Mouse (Mus musculus): ENCODE measurements around the gene Spaca4. TPM values are rescaled to one million over a fixed set of nuclear protein-coding genes. Genes with fewer than 3 reads are reported as not detected.

Spaca4 gene
- total RNA-seq, 2 experiments from 2014 or later, result not detected

DNA sequence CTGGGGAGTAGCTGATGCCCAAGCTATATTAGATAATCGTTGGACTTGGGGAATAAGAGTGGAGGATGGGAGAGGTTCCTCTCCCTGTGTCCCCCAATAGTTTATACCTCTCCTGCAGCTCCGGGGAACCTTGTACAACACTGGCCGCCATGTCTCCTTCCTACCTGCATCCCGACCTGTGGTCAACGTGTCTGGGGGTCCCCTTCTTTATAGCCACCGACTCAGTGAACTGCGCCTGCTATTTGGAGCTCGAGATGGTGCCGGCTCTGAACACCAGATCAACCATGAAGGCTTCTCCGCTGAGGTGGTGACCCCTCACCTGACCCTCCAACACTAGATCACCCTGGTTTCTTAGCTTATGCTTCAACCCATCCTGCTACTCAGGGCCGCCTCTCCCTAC lies 23.3 kb downstream of the Spaca4 start:
- no peak for ATAC-seq (replicated peaks; ENCODE audit: low FRiP score, poor library complexity, severe bottlenecking)

DNA sequence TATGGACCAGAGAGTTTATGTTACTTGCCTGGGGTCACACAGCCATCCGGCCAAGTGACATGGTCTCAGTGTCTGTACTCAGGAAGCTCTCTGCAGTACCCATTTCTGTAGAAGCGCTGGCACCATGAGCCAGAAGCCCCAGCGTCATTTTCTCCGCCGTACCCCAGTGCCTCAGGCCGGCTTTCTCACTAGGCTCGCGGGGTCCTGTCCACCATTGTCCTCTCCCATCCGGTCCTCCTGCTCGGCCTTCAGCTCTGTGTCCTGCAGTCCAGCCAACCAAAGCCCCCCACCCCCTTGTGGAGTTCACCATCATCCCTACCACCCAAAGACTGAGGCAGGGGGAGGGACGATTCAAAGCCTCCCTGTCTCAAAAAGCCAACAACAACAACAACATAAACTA lies 24.0 kb downstream of the Spaca4 start:
- no peak for ATAC-seq (replicated peaks; ENCODE audit: low FRiP score, poor library complexity, severe bottlenecking)

DNA sequence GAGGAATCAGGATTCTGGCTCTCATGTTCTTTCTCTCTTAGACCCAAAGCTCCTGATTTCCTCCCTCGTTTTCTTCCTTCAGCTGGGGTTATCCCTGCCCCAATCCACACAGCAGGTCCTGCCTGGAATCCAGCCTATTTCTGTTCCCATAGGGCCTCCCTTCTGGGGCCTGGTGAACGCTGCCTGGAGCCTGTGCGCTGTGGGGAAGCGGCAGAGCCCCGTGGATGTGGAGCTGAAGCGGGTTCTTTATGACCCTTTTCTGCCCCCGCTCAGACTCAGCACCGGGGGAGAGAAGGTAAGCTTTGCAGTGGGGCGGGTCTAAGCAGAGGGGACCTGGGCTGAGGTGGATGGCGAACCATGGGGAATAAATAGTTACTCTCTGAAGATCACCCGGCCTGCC lies 24.5 kb downstream of the Spaca4 start:
- no peak for ATAC-seq (replicated peaks; ENCODE audit: low FRiP score, poor library complexity, severe bottlenecking)

DNA sequence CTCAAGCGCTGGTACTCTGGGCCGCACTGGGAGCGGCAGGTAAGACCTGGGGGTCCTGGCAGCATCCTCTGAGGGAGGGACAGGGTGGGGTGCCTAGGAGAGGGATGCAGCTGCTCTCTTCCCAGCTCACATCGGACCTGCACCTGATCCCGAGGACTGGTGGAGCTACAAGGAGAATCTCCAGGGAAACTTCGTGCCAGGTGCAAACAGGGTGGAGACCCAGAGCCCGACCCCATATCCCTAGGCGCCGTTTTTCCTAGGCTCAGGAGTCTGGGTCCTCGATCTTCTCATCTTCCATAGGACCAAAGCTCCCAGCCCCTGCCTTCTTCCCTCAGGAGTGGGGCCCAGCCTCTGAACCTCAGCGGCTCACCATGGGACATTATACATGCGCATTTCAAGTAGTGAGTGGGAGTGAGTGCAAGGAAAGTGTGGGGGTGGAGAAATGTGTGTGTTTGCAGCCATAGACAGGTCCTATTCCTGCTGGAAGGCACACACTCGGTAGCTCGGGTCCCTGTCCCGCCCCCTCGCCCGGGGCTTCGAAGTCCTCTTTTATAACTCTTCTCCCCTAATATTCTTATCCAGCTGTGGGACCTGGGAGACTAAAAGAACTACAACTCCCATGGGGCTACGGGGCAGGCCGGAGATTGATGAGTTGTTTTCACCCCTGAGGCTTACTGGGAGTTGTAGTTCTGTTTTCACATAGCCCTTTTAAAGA lies 25.2 kb downstream of the Spaca4 start:
- no peak for ATAC-seq (replicated peaks; ENCODE audit: low FRiP score, poor library complexity, severe bottlenecking)

DNA sequence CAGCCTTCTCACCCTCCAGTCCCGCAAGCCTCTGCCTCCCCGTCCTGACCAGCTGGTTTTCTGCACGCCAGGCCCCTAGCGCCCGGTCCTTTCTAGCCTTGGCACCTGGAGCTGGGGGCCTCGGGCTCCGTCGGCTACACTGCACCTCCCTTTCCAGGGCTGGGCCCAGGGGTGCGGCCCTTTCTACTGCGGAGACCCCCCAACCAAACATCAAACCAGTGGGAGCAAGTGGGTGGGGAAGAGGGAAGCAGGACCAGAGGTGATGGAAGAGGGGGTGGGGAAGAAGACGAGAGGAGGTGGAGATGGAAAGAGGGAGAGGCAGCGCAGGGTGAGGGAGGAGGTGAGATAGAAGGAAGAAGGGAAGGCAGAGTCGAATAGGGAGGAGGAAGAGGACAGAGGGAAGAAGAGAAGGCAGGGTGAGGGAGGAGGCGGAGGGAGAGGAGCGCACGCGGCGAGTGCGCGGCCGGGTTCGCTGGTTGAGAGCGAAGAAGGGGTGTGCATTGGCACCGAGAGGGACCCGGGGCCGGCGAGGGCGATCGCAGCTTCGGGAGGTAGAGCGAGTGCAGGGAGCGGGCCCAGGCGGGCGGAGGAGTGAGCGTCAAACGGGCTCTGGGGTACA lies 26.0 kb downstream of the Spaca4 start, which contains the start of gene Car11:
Gene Car11, plus strand, starts transcription at position 321 of the 619 bp plus-strand sequence.
- no peak for ATAC-seq (replicated peaks; ENCODE audit: low FRiP score, poor library complexity, severe bottlenecking)

DNA sequence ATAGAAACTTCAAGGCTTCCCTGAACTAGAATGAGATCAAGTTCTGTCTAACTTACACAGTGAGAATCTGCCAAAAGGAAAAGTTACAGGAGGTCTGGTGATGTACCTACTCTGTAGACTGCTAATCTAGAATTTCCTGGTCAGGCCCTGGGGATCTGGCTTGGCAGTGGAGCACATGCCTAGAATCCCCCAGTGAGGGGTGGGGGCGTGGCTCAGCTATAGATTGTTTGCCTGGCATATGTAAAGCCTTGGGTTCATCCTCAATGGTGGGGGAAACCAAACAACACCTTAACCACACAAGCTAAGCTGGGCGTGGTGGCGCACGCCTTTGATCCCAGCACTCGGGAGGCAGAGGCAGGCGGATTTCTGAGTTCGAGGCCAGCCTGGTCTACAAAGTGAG lies 27.7 kb downstream of the Spaca4 start:
- ATAC-seq (replicated peaks; ENCODE audit: low FRiP score, poor library complexity, severe bottlenecking), result no peak

DNA sequence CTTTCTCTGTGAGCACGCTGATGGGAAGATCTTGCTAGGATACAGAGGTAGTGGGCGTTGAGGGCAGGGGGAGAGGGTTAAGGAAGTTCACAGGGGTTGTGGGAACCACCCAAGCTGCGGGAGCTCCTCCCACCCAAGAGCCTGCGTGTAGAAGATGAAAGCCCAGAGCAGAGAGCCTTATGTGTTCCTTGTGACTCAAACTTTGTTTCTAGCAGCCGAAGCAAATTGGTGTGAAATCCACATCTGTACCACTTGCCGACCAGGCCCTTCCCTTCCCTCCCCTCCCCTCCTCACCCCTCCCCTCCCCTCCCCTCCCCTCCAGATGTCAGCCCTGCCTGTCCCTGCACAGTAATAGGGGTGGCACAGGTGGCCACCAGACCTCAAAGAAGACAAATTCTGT lies 30.5 kb downstream of the Spaca4 start:
- no peak for ATAC-seq (replicated peaks; ENCODE audit: low FRiP score, poor library complexity, severe bottlenecking)

DNA sequence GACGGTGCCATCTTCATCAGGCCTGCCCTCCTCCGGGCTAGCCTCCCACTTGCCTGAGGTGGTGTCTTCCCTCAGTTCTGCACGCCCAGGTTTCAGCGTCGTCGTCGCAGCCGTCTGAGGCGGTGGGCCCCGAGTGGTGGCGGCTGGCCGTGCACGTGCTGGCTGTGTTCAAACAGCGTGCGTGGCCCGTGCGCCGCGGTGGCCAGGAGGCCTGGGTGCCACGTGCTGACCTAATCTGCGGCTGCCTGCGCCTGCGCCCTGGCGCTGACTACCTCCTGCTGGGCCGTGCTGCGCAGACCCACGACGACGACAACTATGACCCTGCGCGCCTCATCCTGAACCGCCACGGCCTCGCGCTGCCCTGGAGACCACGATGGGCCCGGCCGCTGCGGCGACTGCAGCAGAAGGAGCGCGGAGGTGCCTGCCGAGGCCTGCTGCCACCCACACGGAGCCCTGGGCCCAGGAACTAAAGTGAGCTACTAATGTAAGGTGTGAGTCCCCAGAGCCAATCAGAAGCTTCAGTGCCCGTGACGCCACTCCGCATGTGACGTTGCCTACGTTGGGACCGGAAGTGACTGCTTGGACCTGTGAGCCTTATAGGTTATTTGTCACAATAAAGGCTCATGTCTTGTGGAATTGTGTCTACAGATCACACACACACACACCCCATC lies 31.6 kb downstream of the Spaca4 start, which contains the start of gene Sec1:
Gene Sec1, minus strand, starts transcription at position 482 of the 671 bp plus-strand sequence.
- no peak for ATAC-seq (replicated peaks; ENCODE audit: low FRiP score, poor library complexity, severe bottlenecking)

DNA sequence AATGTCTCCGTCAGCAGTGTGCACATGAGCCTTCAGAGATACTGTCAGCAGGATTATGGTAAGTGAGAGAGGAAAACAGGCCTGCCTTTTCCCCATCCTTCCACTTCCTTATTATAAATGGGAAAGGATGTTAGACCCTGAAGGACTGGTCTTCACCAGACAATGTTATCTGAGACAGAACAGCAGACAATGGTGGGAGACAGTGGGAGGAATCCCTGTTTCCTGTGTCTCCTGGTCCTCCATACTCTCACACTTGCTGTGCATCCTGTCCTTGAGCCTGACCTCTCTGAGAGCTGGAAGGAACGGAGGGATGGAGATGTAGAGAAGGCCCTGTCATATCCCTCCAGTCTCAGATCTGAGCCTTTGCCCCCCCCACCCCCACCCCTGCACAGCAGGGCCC lies 33.2 kb downstream of the Spaca4 start:
- ATAC-seq (replicated peaks; ENCODE audit: low FRiP score, poor library complexity, severe bottlenecking), result no peak

DNA sequence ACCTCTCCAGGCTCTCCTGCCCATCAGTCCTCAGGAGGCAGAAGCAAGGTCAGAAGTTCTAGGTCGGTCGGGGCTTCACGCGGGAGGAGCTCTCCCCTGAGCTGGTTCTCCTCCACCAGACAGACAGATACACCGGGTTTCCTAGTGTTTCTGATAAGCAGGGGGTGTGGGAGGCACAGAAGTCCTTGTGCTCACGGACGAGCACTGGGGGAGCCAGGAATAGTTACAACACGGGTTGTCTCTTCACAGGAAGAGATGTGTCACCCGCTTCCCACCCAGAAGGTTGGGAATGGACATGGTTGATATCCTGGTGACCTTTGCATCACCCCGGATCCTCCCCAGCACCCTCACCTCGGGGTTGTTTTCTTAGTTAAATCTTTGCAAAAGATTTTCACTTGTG lies 35.8 kb downstream of the Spaca4 start:
- no peak for ATAC-seq (replicated peaks; ENCODE audit: low FRiP score, poor library complexity, severe bottlenecking)

DNA sequence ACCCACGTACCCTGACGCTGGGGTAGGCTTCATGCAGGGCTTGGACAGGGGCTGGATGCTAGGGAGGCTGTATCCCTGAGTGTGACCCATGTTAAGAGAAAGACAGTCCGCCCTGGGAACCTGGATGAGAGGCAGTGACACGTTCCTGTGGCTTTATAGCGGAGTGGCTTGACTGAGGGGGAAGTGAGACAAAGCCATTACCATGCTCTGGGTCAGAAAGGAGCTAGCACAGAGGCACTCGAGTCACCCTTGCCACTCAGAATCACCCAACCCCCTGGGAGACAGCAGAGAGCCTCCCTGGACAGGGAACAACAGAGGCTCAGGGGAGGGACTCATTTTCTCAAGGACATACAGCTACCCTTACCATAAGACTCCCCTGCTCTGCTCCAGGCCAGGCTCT lies 36.5 kb downstream of the Spaca4 start:
- no peak for ATAC-seq (replicated peaks; ENCODE audit: low FRiP score, poor library complexity, severe bottlenecking)

DNA sequence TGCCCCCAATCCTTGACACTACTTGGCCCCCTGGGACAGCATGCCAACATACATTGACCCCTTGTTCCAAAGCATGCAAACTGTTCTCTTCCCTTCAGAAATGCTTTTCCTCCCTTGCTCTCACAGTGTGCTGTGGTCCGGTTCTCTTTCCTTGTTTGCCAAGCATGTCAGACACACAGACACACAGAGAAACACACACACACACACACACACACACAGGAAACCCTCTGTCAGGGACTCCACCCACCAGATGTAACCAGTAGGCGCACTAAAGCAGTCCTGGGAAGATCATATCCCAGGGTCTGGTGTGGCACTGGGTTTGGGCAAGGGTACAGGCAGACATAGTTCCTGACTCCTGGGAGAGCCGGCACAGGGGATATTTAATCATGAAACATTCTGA lies 38.8 kb downstream of the Spaca4 start:
- ATAC-seq (replicated peaks; ENCODE audit: low FRiP score, poor library complexity, severe bottlenecking), result no peak

DNA sequence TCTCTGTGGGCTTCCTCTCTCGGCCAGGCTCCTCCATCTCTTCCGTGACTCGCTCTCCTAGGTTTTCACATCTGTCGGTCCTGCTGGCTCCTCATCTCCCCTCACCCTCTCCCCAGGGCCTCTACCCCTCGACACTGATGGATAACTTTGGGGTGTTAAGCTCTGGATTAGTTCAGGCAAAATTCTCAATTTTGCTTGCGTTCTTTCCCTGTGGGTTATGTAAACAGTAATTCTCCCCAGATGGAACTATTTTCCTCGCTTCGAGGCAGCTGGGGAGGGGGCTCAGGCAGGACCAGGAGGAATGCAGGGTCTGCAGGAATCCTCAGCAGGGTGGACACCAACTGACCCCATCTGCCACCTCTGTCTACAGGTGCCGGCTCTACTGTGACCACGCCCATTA lies 39.8 kb downstream of the Spaca4 start:
- no peak for ATAC-seq (replicated peaks; ENCODE audit: low FRiP score, poor library complexity, severe bottlenecking)

DNA sequence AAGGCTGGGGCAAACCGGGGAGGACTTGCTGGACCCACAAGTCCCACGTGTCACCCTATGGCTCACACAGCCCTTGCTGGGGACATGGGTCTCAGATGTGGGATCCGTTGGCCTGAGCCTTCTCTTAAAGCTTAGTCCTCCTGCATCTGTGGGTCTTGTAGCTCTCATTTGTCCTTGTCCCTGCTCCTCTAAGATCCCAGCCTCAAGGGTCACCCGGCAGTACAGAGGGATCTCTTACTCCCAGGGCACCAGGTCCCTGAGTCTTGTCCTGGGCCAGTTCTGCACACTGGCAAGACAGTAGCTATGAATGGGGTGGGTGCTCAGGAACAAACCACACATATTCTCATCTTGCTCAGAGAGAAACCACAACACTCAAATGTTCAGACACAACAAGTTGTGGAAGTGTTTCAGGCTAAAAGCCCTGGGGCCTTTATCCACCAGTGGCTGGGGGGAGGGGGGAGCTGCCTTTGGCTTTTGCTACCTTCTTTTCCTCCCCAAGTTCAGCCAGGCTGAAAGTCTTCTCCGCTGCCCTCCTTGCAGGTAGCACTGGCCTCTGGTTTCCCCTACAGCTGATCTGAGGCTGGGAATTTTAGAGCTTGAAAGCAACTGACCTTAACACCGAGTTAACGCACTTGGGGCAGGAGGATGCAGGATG lies 42.1 kb downstream of the Spaca4 start, which contains the start of gene Ntn5:
Gene Ntn5, plus strand, starts transcription at position 627 of the 655 bp plus-strand sequence.
- no peak for ATAC-seq (replicated peaks; ENCODE audit: low FRiP score, poor library complexity, severe bottlenecking)

DNA sequence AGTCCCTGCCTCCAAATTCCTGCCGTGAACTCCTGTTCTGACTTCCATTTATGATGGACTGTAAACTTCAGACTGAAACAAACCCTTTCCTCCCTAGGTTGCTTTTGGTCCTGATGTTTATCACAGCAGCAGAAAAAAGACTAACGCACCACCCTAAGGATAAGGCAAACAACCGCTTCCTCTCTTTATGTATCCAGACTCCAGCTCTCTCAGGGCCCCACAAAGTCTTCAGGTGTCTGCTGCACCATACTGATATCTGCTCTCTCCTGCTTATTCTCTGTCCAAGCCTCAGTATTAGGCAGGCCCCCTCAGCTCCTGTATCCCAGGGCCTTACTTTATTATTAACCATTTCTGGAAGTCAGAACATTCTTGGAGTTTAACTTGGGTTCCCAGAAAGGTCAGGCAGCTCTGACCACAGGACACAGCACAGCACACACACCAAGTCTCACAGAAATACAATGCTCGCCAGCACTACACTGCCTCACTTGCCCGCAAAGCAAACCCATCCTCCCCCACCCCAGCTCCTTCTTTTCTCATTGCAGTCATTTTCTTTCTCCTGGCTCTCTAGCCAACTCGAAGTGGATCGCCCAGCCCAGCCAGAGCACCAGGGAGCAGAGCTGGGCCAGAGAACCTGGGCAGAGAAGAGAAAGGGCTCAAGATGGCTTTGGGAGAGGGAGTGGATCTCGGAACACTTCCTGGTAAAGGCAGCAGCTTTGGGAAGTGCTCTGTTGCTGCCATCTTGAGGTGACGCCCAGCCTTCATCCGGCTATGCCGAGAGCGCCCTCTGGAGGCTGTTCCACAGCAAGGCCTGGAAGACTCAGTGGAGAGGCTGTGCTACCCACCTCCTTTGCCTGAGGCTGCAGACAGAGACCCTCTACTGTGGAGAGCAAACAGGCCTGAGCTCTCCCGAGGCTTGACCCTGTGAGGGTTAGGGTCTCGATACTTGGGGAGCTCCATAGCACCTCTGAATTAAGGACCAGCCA lies 43.2 kb downstream of the Spaca4 start:
- peak; percentile 66; the same call in 1 of the 2 replicates for ATAC-seq (replicated peaks; ENCODE audit: low FRiP score, poor library complexity, severe bottlenecking)

DNA sequence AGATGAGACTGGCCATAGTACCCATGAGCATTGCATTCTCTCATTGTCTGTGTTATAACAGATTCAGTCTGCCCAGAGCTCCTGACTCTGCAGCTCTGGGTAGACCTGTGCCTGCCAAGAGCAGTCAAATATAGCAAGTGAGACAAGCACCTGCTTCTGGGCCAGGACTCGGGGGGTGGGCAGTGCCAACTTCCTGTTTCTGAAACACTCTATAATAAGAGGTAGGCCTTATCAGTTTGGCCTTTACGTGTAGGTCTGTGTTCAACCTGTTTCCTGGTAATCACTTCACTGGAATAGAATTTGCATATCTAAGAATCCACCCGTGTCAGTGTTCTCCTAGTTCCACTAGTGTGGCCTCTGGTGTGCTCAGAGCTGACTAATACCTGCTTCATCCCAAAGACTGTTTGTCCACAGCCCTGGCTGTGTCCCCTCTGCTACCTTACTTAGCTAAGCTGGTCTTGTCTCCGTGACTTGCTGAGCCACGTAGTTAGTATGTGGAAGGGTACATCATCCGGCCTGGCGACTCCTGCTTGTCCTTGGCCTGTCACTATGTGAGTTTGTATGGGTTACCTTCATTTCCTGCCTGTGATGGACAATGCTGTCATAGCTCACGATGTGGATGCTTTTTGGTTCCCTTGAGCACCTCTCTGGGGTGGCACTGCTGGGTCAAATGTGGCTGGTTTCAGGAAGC lies 44.4 kb downstream of the Spaca4 start:
- ATAC-seq (replicated peaks; ENCODE audit: low FRiP score, poor library complexity, severe bottlenecking), result no peak

DNA sequence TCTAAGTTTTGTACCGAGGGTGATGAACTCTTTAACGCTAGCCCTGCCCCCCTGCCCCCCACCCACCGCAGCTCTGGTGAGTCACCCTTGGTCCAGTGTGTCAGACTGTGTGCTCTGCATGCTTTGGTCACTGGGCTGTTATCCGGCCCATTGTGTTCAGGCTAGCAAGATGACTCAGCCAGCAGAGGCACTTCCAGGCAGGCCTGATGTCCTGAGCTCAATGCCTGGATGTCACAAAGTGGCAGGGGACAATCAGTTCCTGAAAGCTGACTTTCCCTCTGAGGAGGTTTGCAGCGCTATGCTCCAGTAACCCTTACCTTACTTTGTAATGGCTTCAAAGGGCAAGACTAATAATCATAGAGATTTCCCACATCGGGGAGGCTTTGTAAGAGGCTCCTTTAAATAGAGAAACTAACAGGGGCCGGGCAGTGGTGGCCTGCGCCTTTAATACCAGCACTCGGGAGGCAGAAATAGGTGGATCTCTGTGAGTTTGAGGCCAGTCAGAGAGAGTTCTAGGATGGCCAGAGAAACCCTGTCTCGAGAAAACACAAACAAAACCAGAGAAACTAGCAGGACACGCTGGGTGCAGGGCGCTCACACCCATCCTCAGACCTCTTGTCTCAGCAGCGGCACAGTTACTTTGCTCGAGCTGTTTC lies 45.5 kb downstream of the Spaca4 start:
- no peak for ATAC-seq (replicated peaks; ENCODE audit: low FRiP score, poor library complexity, severe bottlenecking)

DNA sequence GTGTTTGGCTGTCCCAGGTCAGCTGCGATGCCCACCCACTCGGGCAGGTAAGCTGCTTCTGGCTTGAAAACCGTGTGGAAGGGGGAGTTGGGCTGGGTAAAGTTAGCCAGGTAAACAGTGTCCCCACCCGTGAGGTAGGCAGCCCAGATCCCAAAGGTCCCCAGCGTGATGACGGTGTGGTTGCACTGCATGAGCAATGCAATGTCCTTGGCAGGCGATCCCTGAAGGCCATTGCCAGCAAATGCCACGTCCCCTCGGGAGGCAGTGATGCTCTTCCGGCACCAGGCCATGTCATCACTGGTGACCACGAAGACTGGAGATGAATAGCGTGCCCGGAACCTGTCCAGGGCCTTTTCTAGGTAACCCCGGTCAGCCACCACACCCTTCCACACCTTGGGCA lies 47.1 kb downstream of the Spaca4 start:
- ATAC-seq (replicated peaks; ENCODE audit: low FRiP score, poor library complexity, severe bottlenecking), result no peak

All from erythroblast, adult 5-6 weeks (primary cell).